Mouse (Mus musculus) granulocyte monocyte progenitor cell, adult 5-6 weeks (primary cell): ENCODE results near the gene Tc2n. TPM values are rescaled to one million over a fixed set of nuclear protein-coding genes. Genes with fewer than 3 reads are reported as not detected.
"Not testable (repeated sequence)": the region's sequence is repeated elsewhere in the genome, so short reads cannot be mapped to it uniquely, and the experiment has no call there.

Experiments
- ATAC-seq: replicated peaks from 2 replicates; pipeline ENCODE4 v1.8.0; 2016; ENCODE audit warnings: mild to moderate bottlenecking, moderate TSS enrichment, inconsistent platforms; ENCODE audit not compliant: poor library complexity, severe bottlenecking
- total RNA-seq, 2 experiments: library from RNA; stranded (forward) in 1 of 2; stranded (reverse) in 1 of 2; fragments of 200-712, 200-1000 nt in 1 of 2; fragments of >200 nt in 1 of 2; fragmentation: Nextera tagmentation in 1 of 2; gene quantifications; 2 replicates each; pipeline ENCODE4 v1.2.3; 2014 to 2017

Gene Tc2n
- not detected in 2 replicates for total RNA-seq (2014; fragmentation: Nextera tagmentation)
- total RNA-seq (2017) = not detected in 2 replicates

DNA sequence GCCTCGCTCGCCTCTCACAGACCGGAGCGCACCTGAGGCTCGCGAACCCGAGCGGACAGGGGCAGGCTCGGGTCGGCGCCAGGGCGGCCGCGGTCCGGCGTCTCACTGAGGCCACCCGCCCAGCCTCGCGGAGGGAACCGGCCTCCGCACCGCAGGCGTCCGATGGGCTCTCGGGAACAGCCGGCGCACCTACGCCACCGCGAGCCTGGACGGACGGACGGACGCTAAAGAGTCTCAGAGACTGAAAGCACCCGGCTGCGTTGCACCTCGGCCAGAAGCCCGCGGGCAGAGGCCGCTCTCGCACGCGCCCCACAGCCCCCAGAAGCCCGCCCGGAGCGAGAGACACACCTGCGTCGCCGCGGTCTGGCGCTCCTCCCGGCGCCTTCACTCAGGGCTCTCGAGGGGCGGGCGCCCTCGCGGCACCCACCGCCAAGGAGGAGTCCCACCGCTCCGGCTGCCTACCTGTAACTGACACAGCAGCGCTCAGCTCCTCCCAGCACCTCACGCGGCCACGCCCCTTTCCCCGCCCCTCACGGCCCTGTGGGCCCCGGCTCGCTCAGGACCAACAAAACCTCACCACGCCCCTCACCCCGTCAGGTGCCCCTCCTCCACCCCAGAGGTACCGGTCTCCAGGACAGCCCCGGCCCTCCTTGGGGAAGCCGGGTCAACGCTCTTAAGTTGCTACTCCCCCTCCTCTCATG lies at the start of gene Tc2n:
Tc2n (minus strand) TSS at position 470 of the 701 bp plus-strand sequence.
- ATAC-seq = peak; percentile 87

DNA sequence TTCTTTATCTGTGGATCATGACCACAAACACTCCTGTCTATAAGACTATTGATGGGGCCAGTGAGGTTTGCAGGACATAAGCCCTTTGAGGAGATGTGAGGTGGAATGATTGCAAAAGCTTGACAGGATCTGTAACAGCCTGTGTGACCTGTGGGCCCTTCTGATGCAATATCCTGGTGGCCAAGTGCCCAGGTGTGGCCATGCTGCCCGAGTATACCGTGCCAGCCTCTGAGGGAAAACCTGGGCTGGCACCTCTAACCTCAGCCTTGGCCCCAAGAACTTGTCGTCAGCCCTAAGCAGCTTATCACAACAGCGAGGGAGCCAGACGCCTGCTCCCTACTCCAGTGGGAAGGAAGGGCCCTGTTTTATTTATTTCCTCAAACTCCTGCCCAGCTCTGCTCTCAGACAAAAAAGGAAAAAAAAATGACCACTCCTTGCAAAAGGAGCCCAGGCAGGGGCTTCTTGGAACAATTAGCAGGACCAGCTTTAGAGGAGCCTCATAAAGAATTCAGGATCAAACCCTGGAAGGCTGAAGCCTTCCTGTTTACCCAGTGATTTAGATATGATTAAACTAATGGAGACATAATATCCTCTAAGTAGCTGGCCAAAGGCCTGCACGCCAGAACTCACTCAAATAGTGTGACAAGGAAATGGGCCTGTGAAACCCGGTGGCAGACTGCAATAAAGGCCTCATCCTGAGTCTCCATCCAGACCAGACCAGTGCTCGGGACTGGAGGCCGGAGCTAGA lies 49.2 kb upstream of the Tc2n start:
- no peak for ATAC-seq

DNA sequence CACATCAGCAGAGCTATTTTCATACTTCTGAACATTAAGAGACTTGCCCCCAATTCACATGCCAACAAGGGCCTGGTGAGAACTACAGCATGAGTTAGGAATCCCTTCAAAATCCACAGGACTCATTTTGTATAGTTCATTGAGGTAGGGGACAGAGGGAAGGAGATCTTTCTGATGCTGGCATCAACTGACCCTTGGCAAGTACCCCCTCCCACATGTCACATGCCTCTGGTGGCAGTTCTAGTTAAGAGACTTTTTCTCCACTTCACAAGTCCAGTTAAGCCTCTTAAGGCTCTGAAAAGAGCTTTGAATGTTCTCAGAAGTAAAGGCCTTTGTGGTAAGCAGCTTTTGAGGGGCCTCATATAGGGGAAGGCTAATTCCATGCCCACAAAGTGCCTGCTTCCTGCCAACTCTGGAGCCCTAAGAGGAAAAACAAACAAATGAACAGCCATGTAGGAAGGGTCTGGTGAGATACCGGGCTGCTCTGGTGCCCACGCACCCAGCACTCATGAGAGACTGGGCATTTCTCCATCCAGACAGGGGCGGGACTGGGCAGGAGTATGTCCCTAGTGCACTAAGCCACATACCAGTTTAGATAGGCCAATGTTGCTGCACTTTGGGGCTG lies 48.0 kb upstream of the Tc2n start:
- no peak for ATAC-seq

DNA sequence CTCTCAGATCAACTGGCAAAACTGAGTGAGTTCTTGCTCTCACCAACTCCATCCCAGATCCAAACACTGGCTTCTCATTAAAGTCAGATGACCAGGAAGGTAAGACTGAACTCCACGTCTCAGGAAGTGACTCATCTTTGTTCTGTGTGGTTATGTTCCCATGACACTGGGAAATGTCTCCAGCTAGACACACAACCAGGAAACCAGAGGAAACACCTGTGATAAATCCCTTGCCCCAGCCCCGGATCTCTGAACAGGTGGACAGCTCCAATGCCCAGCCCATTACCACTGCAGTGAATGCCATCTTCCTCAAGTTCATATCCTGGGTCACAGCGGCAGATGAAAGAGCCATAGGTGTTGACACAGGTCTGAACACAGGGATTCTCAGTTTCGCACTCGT lies 46.5 kb upstream of the Tc2n start:
- no peak for ATAC-seq

DNA sequence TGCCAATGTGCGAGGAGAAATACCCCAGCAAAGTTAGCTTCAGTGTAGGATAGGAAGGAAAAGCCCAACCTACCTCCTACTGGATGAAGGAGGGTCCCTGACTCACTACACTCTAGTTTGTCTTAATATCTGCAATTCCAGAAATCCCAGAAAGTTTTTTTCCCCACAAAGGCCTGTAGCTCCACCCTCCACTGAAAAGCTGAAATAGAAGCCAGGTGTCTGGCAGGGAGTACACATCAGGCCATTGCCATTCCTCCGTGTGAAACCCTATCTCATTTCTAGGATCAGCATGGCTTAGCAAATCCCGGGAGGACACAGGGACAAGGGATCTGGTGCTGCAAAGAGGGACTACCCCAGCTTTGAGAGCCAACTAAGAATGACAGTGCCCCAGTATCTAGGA lies 44.7 kb upstream of the Tc2n start:
- no peak for ATAC-seq

DNA sequence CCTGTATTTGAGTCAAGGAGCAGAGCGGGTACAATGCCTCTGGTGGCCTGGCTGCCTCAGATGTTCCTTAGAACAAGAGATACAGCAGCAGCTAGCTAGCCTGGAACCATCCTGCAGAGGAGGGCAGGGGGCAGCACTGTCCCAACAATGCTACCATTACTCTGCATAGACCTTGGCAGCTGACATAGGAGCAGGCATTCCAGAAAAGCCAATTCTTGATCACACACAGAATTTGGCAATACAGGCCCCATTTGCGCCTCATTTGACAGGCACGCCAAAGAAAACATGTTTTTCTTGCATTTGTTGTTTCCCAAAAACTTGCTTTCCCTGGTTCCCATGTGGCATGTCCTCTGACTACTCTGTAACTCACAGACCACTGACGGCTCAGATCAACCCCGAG lies 43.7 kb upstream of the Tc2n start:
- no peak for ATAC-seq

DNA sequence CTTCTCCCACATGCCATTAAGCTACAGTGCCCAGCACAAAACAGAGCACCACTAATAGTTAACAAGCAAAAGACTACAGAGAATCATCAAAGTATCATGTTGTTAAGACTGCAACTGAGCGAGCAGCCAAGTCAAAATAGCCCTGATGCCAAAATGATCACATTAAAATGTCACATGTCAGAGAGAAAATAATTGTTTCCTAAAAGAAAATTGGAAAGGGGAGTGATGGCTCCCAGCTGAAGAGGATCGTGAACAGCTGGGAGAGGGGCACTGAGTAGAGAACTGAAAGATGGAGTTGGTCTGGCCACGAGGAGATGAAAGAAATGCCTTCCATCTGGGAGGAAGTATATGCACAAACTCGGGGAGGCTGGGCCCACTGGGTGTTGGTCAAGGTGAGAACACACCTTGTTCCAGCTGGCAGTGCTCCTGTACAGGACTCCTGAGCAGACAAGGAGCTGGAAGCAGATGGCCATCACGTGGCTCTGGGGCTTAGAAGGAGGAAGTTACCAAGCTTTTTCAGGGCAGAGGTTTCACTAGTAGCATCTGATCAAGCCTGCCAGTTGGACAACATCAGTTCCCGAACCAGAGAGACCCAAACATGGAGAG lies 41.2 kb upstream of the Tc2n start:
- ATAC-seq = peak; percentile 22; the same call in 1 of the 2 replicates

DNA sequence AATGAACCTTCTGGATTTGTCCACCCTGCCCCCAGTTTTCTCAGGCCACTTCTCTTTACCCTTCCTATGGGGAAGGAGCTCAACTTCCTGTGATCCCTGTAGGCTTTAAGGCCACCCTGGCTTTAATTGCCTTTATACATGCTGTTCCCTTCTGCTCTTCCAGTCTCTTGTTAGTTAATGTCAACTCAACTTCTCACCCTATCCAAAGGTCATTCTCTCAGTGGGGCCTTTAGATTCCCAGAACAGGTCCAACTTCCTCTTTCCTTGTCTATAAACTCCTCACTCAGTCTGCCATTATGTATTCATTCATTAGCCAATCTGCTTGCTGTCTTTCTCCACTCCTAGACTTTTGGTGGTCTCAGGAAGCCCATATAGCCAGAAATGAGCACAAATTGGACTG lies 40.4 kb upstream of the Tc2n start:
- ATAC-seq = 0 out of 2 replicates have a peak, but pooled peaks have one; percentile 33

DNA sequence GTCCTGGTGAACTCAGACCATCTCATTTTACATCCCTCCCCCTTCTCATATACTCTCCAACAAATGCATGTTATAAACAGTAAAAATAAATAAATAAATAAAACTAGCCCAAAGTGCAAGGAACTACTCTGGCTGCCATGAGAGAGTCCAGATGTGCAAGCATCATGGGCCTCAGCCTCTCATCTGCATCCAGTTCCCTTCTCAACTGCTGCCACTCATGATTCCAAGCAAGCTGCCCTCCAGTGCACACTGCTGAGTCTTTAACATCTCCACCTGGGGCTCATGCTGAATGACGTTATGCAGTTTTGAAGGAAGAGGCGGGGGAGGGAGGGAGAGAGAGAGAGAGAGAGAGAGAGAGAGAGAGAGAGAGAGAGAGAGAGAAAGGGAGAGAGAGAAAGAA lies 24.1 kb upstream of the Tc2n start:
- ATAC-seq = no peak

DNA sequence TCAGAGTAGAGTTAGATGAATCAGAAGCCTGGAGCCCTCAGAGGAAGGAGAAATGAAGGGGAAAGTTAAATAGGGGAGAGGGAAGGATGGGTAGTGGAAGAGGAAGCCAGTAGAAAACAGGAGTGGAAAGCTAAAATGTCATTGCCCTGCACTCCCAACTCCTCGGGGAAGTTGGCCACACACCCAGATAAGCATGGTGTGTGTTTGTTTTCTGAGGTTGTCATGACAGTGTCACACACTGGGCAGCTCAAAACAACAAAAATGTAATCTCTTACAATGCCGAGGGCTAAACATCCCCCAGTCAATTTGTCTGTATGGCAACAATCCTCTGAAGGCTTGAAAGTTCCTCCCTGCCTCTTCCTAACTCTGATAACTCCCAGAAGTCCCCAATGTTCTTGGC lies 22.2 kb upstream of the Tc2n start:
- no peak for ATAC-seq

DNA sequence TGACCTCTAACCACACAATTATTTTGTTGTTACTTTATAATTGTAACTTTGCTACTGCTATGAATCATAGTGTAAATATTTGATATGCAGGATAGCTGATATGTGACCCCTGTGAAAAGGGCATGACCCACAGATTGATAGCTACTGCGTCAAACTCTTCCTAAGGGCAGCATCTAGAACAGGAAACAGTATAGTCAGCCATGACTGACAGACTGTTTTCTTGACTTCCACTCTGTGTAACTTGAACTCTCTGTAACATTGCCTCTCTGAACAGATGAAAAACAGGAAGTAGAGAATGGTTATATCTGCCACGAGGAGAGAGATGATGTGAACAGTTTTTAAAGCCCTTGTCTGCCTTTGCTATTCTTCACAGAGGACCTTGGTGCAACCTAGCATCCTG lies 21.7 kb upstream of the Tc2n start:
- ATAC-seq = peak; percentile 68

DNA sequence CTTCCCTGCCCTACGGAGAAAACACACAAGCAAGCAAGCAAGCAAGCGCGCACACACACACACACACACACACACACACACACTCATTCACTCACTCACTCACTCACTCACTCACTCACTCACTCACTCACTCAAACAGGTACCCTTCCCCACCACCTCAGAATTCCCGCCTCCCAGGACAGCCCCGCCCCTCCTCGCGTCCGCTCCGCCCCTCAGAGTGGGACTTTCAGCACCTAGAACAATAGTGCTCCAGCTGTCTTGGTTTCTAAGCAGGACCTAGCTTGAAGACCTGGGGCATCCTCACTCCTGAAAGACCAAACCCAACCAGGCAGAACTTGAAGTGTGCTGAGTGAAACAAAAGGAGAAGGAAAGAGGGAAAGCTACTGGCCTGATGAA lies 430 bp upstream of the Tc2n start:
- ATAC-seq = peak; percentile 33; the same call in 1 of the 2 replicates

DNA sequence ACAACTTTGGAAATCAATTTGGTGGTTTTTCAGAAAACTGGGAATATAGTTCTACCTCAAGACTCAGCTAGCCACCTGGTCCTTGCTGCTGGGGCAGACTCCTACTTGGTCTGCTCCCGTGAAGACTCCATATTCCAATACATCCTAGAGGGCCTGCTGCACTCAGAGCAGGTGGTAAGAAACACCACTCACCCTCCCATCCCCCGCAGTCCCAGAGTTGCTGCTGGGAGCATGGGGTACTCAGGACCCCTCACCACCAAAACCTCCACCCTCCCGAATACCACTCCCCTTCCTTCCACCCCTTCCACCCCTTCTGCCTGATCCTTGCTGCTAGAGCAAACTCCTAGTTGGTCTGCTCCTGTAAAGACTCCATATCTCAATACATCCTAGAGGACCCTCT lies 19.1 kb downstream of the Tc2n start:
- no peak for ATAC-seq

DNA sequence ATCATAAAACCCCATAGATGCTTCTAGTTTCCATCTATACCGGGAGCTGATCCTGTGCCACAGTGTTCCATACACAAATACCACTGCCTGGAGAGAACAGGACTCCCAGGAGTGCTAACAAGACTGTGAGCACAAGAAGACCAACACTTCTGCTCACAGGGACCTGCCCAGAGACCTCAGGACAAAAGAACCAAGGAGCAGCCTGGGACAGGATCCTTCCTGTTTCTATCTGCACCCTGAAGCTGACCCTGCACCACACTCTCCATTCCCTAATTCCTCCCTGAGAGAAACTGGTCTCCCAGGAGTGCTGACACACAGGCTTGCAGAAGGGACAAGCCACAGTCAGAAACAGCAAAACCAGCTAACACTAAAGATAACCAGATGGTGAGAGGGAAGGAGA lies 21.8 kb downstream of the Tc2n start:
- no peak for ATAC-seq

DNA sequence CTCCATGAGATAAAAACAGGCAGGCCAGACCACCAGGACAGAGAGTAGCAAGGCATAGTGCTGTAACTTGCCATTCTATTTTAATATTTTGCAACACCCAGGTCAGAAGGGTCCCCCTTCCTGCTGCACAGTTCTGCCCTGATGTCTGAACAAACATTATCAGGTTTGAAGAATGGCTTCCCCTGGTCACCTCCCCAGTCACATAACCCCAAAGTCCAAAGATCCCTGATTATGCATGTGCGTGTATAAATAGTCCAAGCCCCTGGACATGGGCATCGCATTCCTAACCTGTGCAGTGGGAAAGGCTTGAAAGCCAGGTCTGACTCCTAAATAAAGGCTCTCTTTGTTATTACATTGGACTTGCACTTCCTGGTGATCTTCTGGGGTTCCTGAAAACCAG lies 37.8 kb downstream of the Tc2n start:
- no peak for ATAC-seq

DNA sequence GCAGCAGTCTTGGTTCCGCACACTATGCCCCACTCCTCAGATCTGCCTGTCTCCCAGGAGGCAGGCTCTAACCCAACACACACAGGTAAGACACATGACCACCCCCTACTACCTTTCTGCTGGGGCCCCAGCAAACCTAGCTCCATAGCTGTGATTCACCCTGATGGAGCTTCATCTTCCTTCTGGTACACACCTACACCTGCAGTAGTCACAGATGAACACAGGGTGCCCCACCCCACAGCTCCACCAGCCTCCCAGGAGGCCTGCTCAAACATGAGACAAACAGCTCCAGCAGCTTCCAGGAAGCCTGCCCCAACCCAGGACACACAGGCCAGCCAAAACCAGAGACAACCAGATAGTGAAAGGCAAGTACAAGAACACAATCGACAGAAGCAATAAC lies 50.8 kb downstream of the Tc2n start:
- no peak for ATAC-seq

DNA sequence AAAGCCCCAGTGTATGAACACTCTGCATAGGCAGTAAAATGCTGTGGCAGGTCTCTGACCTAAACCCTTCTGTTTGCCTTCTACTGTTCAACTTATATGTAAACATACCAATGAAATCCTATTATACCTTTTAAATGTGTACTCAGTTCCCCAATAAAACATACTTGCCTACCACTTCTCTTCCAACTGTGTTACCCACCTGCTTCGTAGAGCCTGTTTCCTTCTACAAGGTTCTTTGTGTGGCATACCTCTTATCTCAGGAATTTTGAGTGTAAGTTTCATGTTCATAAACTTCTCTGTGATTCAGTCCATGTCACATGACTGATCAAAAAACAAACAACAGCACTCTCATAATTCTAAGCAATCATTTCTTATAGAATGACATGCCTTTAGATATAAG lies 85.2 kb downstream of the Tc2n start:
- ATAC-seq = no peak

DNA sequence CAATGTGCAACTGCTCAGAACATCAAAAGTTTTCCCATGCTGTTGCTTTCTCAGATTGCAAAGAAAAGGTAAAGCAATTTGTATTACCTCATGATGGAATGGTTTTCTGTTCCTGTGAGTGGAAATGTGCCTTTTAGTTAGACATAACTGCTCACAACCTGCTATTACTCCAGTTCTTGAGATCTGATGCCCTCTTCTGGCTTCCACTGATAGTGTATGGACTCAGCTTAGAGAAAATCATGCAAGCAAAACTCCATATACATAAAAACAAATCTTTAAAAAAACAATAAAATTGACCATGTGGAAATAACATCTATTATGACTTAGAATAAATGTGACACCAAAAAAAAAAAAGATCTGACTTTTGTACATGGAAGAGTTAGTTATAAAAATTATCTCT lies 111.7 kb downstream of the Tc2n start:
- ATAC-seq = not testable (repeated sequence)
